Mouse (Mus musculus) myocyte (in vitro differentiated cells): ENCODE results near the gene Tjp2.

ENCODE experiments used
- MAX ChIP-seq: IDR thresholded peaks from one replicate; pipeline ENCODE4 v1.6.1; 2011; ENCODE audit warnings: low read depth, mild to moderate bottlenecking, control low read depth
- POLR2A ChIP-seq: IDR thresholded peaks from one replicate; pipeline ENCODE4 v1.6.1; 2011; ENCODE audit warnings: low read depth, mild to moderate bottlenecking, control low read depth, moderate library complexity; ENCODE audit not compliant: insufficient read length

DNA sequence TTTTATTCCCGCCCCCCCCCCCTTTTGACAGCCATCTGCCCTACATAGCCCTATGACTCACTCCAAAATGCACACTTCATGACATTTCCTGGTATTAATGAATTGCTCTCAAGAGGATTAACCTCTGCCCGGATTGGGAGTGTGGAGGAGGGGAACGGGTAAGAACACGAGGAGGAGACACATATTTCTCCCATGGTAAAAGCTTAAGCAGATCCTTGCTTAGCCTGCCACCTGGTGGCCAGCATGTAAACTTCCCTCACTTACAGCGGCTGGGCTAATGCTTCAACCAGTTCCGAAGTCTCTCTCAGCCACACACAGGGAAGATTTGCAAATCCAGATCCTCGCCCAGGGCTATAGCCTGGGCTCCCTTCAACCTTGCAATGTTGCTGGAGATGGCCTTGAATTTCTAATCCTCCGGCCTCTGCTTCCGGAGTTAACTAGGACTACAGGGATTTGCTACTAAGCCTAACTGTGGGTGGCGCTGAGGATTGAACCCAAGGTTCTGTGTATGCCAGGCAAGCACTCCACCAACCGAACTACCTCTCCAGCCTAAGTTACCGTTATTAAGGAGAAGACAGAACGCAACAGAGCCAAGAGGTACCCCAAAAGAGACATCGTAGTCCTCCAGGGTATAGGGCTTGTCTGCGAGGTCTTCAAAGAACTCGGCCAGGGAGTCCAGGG, 47.1 kb upstream of the Tjp2 start:
- TF ChIP-seq MAX: no peak
- no peak for TF ChIP-seq POLR2A
